Mouse (Mus musculus) liver, postnatal 0 days (tissue): ENCODE data around the gene Kalrn. TPM values are rescaled to one million over a fixed set of nuclear protein-coding genes. Genes with fewer than 3 reads are reported as not detected.

Source experiments
- ATAC-seq: fragments of 200-750 bp; cut with Nextera tagmentation; 2 replicates; pipeline ENCODE4 v1.8.0; 2017; ENCODE audit warnings: mild to moderate bottlenecking, moderate library complexity
- DNase-seq: peaks from one replicate; pipeline ENCODE4 v3.0.0-alpha.2; 2016
- H3K27ac ChIP-seq: fragments of 300-500 bp; sonication (generic); 2 replicates; pipeline ENCODE4 v1.5.1; 2014; ENCODE audit warnings: antibody characterized with exemption, moderate library complexity, mild to moderate bottlenecking, low read depth
- H3K27me3 ChIP-seq: fragments of 300-500 bp; sonication (generic); 2 replicates; pipeline ENCODE4 v1.6.1; 2014; ENCODE audit warnings: low read length, control low read depth, mixed read lengths; ENCODE audit not compliant: insufficient read depth
- H3K36me3 ChIP-seq: fragments of 300-500 bp; sonication (generic); replicated peaks from 2 replicates; pipeline ENCODE4 v1.6.1; 2014; ENCODE audit warnings: mild to moderate bottlenecking, control low read depth, low read length, moderate library complexity, mixed read lengths; ENCODE audit not compliant: insufficient read depth
- H3K4me1 ChIP-seq: fragments of 300-500 bp; sonication (generic); 2 replicates; pipeline ENCODE4 v1.6.1; 2014; ENCODE audit warnings: antibody characterized with exemption, mild to moderate bottlenecking, control low read depth; ENCODE audit not compliant: insufficient read depth
- H3K4me2 ChIP-seq: fragments of 300-500 bp; sonication (generic); 2 replicates; pipeline ENCODE4 v1.6.1; 2014; ENCODE audit warnings: low read depth, mild to moderate bottlenecking, low read length, moderate library complexity, mixed read lengths
- H3K4me3 ChIP-seq: fragments of 300-500 bp; sonication (generic); 2 replicates; pipeline ENCODE4 v1.5.1; 2014; ENCODE audit warnings: low read depth, low read length
- H3K9ac ChIP-seq: fragments of 300-500 bp; sonication (generic); replicated peaks from 2 replicates; pipeline ENCODE4 v1.6.1; 2014; ENCODE audit warnings: mild to moderate bottlenecking, moderate library complexity
- H3K9me3 ChIP-seq: fragments of 300-500 bp; sonication (generic); 2 replicates; pipeline ENCODE4 v1.6.1; 2016; ENCODE audit warnings: mild to moderate bottlenecking, control low read depth, low read length, mixed read lengths
- CTCF ChIP-seq: sonication (generic); IDR thresholded peaks from 2 replicates; pipeline ENCODE4 v1.5.1; 2016; ENCODE audit warnings: antibody characterized with exemption, low read depth
- EP300 ChIP-seq: IDR thresholded peaks from 2 replicates; pipeline ENCODE4 v1.6.1; 2016; ENCODE audit warnings: antibody characterized with exemption, low read depth, mild to moderate bottlenecking
- WGBS: fragments of 180-500 bp; shearing (Covaris S2); extraction: QIAGEN DNeasy Blood & Tissue Kit; methylation state at CpG from one replicate; pipeline ENCODE4 v1.1.7; 2014; ENCODE audit not compliant: insufficient replicate concordance; 5-methylcytosine and 5-hydroxymethylcytosine counted together
- polyA plus RNA-seq: library from polyadenylated mRNA; unstranded; fragments of >200 nt; fragmentation: Nextera tagmentation; extraction: Ambion mirVana; gene quantifications from 2 replicates; pipeline ENCODE4 v1.2.1, GENCODE M21; 2015

The Kalrn gene
- polyA plus RNA-seq, 1 experiment from 2014 or later, result 16.7 TPM

DNA sequence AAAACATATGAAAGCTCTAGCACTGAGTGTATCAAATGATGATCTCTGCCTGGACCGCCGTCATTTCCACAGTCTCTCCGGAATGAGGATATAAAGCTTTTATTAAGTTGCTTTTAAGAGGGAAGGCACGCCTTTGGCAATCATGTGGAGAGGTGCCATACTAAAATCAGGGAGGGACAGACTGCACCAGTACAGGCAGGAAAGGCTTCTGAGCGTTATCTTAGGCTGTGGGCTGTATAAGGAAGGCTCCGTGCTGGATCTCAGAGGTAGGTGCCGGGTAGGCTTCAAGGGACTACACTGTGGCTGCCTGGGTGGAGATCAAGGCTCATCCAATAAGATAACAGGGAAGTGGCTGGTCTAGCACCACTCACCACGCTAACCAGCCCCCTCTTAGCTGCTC, 528.8 kb downstream of the Kalrn start:
- no peaks in the 10 kb centered on the region for H3K27me3 ChIP-seq
- H3K27ac ChIP-seq, result no peak overlapping the region
- H3K4me3 ChIP-seq, result no peak overlapping the region
- peaks cover 25% of the 10 kb centered on the region for H3K4me1 ChIP-seq
- no peaks in the 10 kb centered on the region for H3K9me3 ChIP-seq
- 0 out of 2 replicates have a peak, but pooled peaks cover 2% of the 10 kb centered on the region for H3K36me3 ChIP-seq
- WGBS, result 60% methylated on average over 8 of the region's 8 CpGs
- DNase-seq (no peak), ATAC-seq (peak; percentile 65)
- H3K4me2 ChIP-seq, result no peak overlapping the region
- no peak overlapping the region for H3K9ac ChIP-seq
- TF ChIP-seq EP300 (no peak), CTCF (no peak)

DNA sequence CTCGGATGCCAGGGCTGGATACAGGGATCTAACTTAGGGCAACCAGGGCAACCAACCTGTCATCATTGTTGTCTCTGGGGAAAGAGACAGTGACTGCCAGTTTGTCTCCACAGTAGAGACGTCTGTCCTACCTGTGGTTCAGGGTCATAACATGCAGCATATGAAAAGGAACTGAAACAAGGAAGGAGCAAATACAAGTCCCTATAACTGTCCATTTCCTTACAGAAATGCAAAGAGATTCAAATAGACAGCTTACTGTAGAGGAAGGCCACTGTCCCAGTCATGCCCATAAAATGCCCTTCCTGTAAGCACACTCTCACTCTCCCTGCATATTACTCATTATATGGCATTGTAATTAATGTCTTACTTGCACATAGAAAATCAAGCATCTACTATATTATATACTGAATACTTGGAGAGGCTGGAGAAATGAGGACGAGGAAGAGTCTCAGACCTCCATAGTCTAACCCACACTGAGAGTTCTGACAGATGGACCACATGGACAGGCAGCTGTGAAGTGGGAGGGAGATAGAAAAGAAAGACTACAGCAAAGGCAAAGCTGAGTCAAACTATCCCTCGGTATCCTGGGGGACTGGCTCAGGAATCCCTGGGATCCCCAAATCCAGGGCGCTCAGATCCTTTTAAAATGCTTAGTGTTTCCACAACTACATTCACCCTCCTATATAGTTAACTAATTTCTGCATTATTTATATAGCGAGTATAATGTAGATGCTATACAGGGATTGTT, 530.1 kb downstream of the Kalrn start:
- Histone ChIP-seq H3K9me3 (no peaks in the 10 kb centered on the region), H3K27ac (no peak overlapping the region), H3K36me3 (peaks cover 7% of the 10 kb centered on the region; the same call in 1 of the 2 replicates), H3K27me3 (no peaks in the 10 kb centered on the region), H3K4me3 (no peak overlapping the region), H3K9ac (no peak overlapping the region), H3K4me1 (peaks cover 20% of the 10 kb centered on the region), H3K4me2 (no peak overlapping the region)
- TF ChIP-seq EP300 (no peak), CTCF (no peak)
- no peak for DNase-seq
- WGBS, result 76% methylated on average over 6 of the region's 6 CpGs
- ATAC-seq, result no peak

DNA sequence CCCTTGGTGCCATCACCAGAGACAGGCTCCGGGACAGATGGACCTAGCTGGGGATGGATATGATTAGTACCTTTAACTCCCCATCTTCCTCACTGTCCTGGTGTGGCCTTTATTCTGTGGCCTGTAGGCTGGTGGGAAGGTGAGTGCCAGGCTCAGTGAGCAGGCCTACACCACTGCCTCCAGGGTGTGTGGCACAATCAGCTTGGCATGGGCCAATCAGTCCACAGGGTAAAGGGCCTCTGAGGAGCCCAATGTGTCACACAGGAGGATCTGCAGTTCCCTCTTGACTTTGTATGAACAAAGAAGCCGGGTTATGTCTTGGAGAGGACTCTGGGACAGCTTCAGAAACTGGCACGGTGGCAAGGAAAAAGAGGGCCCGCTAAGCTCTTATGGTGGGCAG, 530.7 kb downstream of the Kalrn start:
- TF ChIP-seq EP300 (no peak), CTCF (no peak)
- ATAC-seq (no peak), DNase-seq (no peak)
- no peak overlapping the region for H3K4me2 ChIP-seq
- H3K27ac ChIP-seq, result no peak overlapping the region
- 85% methylated on average over 4 of the region's 4 CpGs for WGBS
- H3K36me3 ChIP-seq, result peaks cover 9% of the 10 kb centered on the region; the same call in 1 of the 2 replicates
- H3K9ac ChIP-seq, result no peak overlapping the region
- H3K27me3 ChIP-seq, result no peaks in the 10 kb centered on the region
- H3K9me3 ChIP-seq, result no peaks in the 10 kb centered on the region
- H3K4me3 ChIP-seq, result no peak overlapping the region
- H3K4me1 ChIP-seq, result peaks cover 19% of the 10 kb centered on the region

DNA sequence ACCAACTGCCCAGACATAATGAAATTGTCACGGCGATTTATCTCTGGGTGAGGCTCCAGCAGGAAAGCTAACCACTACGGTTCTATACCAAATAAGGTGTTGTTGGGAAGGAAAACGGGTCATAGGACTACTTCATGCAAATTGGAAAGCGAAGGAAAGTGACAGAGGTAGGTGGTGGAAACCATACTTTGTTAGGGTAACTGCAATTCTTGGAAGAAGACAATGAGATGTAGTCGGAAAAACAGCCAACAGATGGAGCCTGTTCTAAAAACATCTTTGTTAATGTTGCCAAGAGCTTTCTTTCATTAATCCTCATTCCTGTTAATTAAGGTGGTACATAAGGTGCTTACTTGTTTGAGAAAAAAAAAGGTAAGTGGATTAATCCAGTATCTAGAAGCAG, 533.1 kb downstream of the Kalrn start:
- WGBS, result 75% methylated on average over 6 of the region's 6 CpGs
- H3K36me3 ChIP-seq, result peaks cover 13% of the 10 kb centered on the region; the same call in 1 of the 2 replicates

DNA sequence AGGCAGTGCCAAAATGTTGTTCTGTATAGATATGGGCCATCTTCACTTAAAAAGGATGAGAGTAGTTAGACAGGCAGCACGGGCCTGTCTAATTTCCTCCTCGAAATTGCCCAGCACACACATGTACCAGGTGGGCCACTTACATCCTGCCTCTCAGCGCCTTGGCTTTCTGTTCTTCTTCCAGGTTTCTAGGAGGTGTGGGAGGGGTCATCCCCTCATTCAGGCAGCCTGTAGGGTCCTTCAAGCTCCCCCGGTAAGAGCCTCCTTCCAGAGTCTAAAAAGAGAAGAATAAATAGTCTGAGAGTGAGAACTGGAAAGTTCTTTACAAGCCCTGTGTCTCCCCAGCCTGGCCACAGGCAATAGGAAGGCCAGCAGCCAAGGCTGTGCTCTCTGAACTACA, 533.6 kb downstream of the Kalrn start:
- WGBS, result 67% methylated on average over 4 of the region's 4 CpGs
- no peak for TF ChIP-seq EP300
- TF ChIP-seq CTCF, result no peak
- no peak overlapping the region for H3K4me2 ChIP-seq
- no peak overlapping the region for H3K27ac ChIP-seq
- peaks cover 22% of the 10 kb centered on the region for H3K4me1 ChIP-seq
- no peak overlapping the region for H3K4me3 ChIP-seq
- H3K9me3 ChIP-seq, result no peaks in the 10 kb centered on the region
- H3K9ac ChIP-seq, result no peak overlapping the region
- DNase-seq (no peak), ATAC-seq (no peak)
- peaks cover 13% of the 10 kb centered on the region; the same call in 1 of the 2 replicates for H3K36me3 ChIP-seq
- H3K27me3 ChIP-seq, result no peaks in the 10 kb centered on the region

More for the DNA sequence above, 533.1 kb downstream of the Kalrn start:
- H3K4me2 ChIP-seq, result no peak overlapping the region
- no peaks in the 10 kb centered on the region for H3K9me3 ChIP-seq
- no peaks in the 10 kb centered on the region for H3K27me3 ChIP-seq
- H3K4me3 ChIP-seq, result no peak overlapping the region
- DNase-seq (no peak), ATAC-seq (no peak)
- TF ChIP-seq CTCF, result no peak
- H3K27ac ChIP-seq, result no peak overlapping the region
- no peak overlapping the region for H3K9ac ChIP-seq
- H3K4me1 ChIP-seq, result peaks cover 18% of the 10 kb centered on the region

DNA sequence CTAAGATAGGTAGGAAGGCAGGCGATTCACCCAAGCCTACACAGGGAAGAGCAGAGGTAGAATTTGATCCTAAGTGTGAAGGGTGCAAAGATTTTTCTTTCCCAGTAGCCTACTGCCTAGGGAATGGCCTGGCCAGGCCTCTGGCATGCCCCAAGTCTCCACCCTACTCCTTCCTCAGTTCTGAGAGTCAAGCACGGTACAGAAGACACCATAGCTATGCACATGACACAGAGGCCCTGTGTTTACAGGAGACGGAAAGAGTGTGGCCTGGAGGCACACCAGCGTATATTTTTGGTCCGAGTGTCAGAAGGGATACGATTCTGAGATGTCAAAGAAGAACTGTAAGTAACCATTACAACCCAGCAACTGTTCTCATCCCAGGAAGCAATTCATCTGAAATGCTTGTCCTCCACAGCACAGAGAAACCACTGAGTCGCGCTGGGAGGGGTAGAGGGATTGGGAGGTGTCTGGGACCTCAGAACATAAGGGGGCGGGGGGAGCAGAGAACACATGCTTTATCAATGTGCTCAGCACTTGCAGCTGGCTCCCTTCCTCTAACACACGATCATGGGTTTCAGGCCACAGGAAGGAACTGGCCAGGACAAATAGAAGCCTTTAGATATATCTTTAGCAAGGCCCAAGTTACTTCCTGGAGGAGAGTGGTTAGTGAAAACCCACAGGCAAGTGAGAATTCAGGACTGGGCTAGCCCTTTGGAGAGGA, 536.8 kb downstream of the Kalrn start:
- 33% methylated on average over 10 of the region's 10 CpGs for WGBS
- peaks cover 41% of the 10 kb centered on the region for H3K4me1 ChIP-seq

More for the DNA sequence above, 536.8 kb downstream of the Kalrn start:
- DNase-seq (peak; percentile 49), ATAC-seq (peak; percentile 80)
- TF ChIP-seq EP300 (peak; percentile 65), CTCF (no peak)
- Histone ChIP-seq H3K9me3 (no peaks in the 10 kb centered on the region), H3K4me2 (peak overlapping the region; percentile 22; the same call in 1 of the 2 replicates), H3K27me3 (no peaks in the 10 kb centered on the region), H3K4me3 (no peak overlapping the region), H3K36me3 (peaks cover 21% of the 10 kb centered on the region; the same call in 1 of the 2 replicates), H3K9ac (no peak overlapping the region), H3K27ac (peak overlapping the region; percentile 51)
